Mouse (Mus musculus) liver, adult 2 months (tissue): ENCODE measurements at regions not wholly inside any gene's neighbourhood (a gene's known extent, or its start where the extent isn't known, plus 50 kb on each side); places are given as distances from the start of the nearest gene placed in this dataset.
"Not testable (repeated sequence)": the region's sequence is repeated elsewhere in the genome, so short reads cannot be mapped to it uniquely, and the experiment has no call there.

Experiments used
- CTCF ChIP-seq: fragments of 200-500 bp; IDR thresholded peaks from 2 replicates; pipeline ENCODE4 v1.5.1; 2011; ENCODE audit warnings: low read depth, low read length, control low read depth
- POLR2A ChIP-seq: fragments of 200-500 bp; IDR thresholded peaks from 2 replicates; pipeline ENCODE4 v1.6.1; 2011; ENCODE audit warnings: low read length, control low read depth; ENCODE audit not compliant: insufficient read depth; ENCODE audit errors: extremely low read depth

DNA sequence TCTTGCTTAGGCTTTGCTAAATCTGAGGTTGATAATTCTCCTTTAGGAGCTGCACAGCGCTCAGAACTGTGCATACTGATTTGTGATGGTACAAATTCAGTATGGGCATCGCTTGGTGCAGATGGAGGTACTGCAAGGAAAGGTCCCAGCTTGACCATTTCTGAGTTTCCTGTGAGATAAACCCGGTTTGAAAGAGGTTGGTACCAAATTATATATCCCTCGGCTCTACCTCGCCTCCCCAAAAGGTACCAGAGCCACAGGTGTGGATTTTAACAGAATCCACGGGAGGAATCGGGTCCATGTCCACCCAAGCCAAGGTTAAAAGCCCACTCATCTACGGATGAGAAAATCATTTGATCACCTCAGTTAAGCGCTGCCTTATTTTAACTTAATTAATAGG is 172.5 kb upstream of the Zfp808 start:
- not testable (repeated sequence) for TF ChIP-seq CTCF, POLR2A
